Mouse (Mus musculus): ENCODE results near the gene Dzip1. TPM values are rescaled to one million over a fixed set of nuclear protein-coding genes. Genes with fewer than 3 reads are reported as not detected.

Dzip1 gene
- polyA plus RNA-seq, 1 experiment from 2014 or later: 7.3 TPM

GRCm38 (mm10) chr14:118944702-118945101 is 19.4 kb upstream of the Dzip1 start:
- WGBS: 71% methylated on average over 2 of the region's 2 CpGs
- H3K9ac ChIP-seq (ENCODE audit: low read length): no peak overlapping the region
- no peak overlapping the region for H3K27ac ChIP-seq (replicated peaks in 1 of 2; ENCODE audit: control insufficient read depth in 1 of 2, insufficient read depth in 1 of 2, low read depth in 2 of 2, low read length in 2 of 2)

GRCm38 (mm10) chr14:118942076-118942475 is 16.8 kb upstream of the Dzip1 start:
- peak overlapping the region; percentile 0 to 24; a peak in 1 of 4 replicates for H3K27ac ChIP-seq (replicated peaks in 1 of 2; ENCODE audit: control insufficient read depth in 1 of 2, insufficient read depth in 1 of 2, low read depth in 2 of 2, low read length in 2 of 2)
- WGBS: 41% methylated on average over 12 of the region's 12 CpGs
- H3K4me1 ChIP-seq (ENCODE audit: control insufficient read depth in 2 of 2, insufficient read depth in 2 of 2, low read length in 2 of 2): peaks cover 7 to 30% of the 10 kb centered on the region in 2 experiments
- H3K27me3 ChIP-seq (ENCODE audit: control insufficient read depth, insufficient read depth, low read length): no peaks in the 10 kb centered on the region
- H3K36me3 ChIP-seq (ENCODE audit: control insufficient read depth, insufficient read depth, low read length): 0 out of 2 replicates have a peak, but pooled peaks cover 3% of the 10 kb centered on the region
- no peak for ATAC-seq (ENCODE audit: insufficient number of reproducible peaks, insufficient read depth, low FRiP score, low read depth)
- no peak overlapping the region for H3K4me3 ChIP-seq (ENCODE audit: control insufficient read depth in 1 of 2, insufficient read depth in 1 of 2, low read depth in 1 of 2, low read length in 2 of 2)
- no peaks in the 10 kb centered on the region for H3K9me3 ChIP-seq (ENCODE audit: control insufficient read depth, low read length)
- H3K4me2 ChIP-seq (ENCODE audit: low read length): no peak overlapping the region
- no peak overlapping the region for H3K9ac ChIP-seq (ENCODE audit: low read length)

More at GRCm38 (mm10) chr14:118944702-118945101, 19.4 kb upstream of the Dzip1 start:
- peaks cover 7 to 19% of the 10 kb centered on the region in 2 experiments; a peak in 2 of 4 replicates for H3K4me1 ChIP-seq (ENCODE audit: control insufficient read depth in 2 of 2, insufficient read depth in 2 of 2, low read length in 2 of 2)
- no peaks in the 10 kb centered on the region for H3K27me3 ChIP-seq (ENCODE audit: control insufficient read depth, insufficient read depth, low read length)
- H3K4me3 ChIP-seq (ENCODE audit: control insufficient read depth in 1 of 2, insufficient read depth in 1 of 2, low read depth in 1 of 2, low read length in 2 of 2): no peak overlapping the region
- no peak overlapping the region for H3K4me2 ChIP-seq (ENCODE audit: low read length)
- H3K36me3 ChIP-seq (ENCODE audit: control insufficient read depth, insufficient read depth, low read length): 0 out of 2 replicates have a peak, but pooled peaks cover 3% of the 10 kb centered on the region
- no peaks in the 10 kb centered on the region for H3K9me3 ChIP-seq (ENCODE audit: control insufficient read depth, low read length)
- no peak for ATAC-seq (ENCODE audit: insufficient number of reproducible peaks, insufficient read depth, low FRiP score, low read depth)

DNA sequence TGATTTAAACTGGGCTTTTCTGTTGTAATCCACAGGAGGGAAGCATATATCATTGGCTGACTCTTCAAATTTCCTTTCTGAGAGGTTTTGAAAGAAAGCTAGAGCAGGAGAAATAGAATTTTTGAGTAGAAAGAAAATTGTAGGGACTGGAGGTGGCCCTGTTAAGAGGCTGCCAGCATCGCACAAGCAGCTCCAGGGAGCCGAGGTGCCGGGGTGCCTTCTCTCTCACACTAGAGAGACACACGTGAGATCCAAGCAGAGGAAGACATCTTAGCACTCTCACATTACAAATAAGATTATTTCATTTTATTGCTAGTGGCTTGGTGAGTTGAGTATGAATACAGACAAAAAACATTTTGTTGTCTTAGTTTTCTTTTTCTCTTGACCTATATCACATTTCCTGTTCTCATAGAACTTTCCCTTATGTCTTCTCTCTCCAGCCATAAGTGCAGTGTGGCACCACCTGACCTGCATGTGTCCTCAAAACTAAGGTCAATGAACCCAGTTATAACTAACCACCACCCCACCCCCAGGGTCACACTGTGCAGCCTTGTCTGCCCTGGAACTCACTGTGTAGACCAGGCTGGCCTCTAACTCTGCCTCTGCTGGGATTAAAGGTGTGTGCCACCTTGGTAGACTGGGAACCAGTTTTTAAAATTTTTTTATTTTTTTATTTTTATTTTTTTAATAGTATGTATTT is 15.7 kb upstream of the Dzip1 start:
- Histone ChIP-seq H3K4me1 (ENCODE audit: control insufficient read depth in 2 of 2, insufficient read depth in 2 of 2, low read length in 2 of 2) (peaks cover 9 to 30% of the 10 kb centered on the region in 2 experiments), H3K9me3 (ENCODE audit: control insufficient read depth, low read length) (no peaks in the 10 kb centered on the region), H3K27ac (replicated peaks in 1 of 2; ENCODE audit: control insufficient read depth in 1 of 2, insufficient read depth in 1 of 2, low read depth in 2 of 2, low read length in 2 of 2) (no peak overlapping the region), H3K4me3 (ENCODE audit: control insufficient read depth in 1 of 2, insufficient read depth in 1 of 2, low read depth in 1 of 2, low read length in 2 of 2) (no peak overlapping the region), H3K4me2 (ENCODE audit: low read length) (no peak overlapping the region), H3K9ac (ENCODE audit: low read length) (no peak overlapping the region), H3K27me3 (ENCODE audit: control insufficient read depth, insufficient read depth, low read length) (no peaks in the 10 kb centered on the region), H3K36me3 (ENCODE audit: control insufficient read depth, insufficient read depth, low read length) (0 out of 2 replicates have a peak, but pooled peaks cover 3% of the 10 kb centered on the region)
- WGBS: 72% methylated on average over 4 of the region's 4 CpGs
- ATAC-seq (ENCODE audit: insufficient number of reproducible peaks, insufficient read depth, low FRiP score, low read depth): no peak

GRCm38 (mm10) chr14:118938551-118938950 is 13.3 kb upstream of the Dzip1 start:
- ATAC-seq (ENCODE audit: insufficient number of reproducible peaks, insufficient read depth, low FRiP score, low read depth): no peak
- Histone ChIP-seq H3K4me1 (ENCODE audit: control insufficient read depth in 2 of 2, insufficient read depth in 2 of 2, low read length in 2 of 2) (peaks cover 7 to 30% of the 10 kb centered on the region in 2 experiments), H3K36me3 (ENCODE audit: control insufficient read depth, insufficient read depth, low read length) (0 out of 2 replicates have a peak, but pooled peaks cover 3% of the 10 kb centered on the region), H3K27me3 (ENCODE audit: control insufficient read depth, insufficient read depth, low read length) (no peaks in the 10 kb centered on the region), H3K4me3 (ENCODE audit: control insufficient read depth in 1 of 2, insufficient read depth in 1 of 2, low read depth in 1 of 2, low read length in 2 of 2) (peak overlapping the region; percentile 77 to 88), H3K9ac (ENCODE audit: low read length) (peak overlapping the region; percentile 99), H3K9me3 (ENCODE audit: control insufficient read depth, low read length) (no peaks in the 10 kb centered on the region), H3K4me2 (ENCODE audit: low read length) (peak overlapping the region; percentile 77), H3K27ac (replicated peaks in 1 of 2; ENCODE audit: control insufficient read depth in 1 of 2, insufficient read depth in 1 of 2, low read depth in 2 of 2, low read length in 2 of 2) (peak overlapping the region; percentile 73 to 95)
- WGBS: 1% methylated on average over 7 of the region's 7 CpGs

DNA sequence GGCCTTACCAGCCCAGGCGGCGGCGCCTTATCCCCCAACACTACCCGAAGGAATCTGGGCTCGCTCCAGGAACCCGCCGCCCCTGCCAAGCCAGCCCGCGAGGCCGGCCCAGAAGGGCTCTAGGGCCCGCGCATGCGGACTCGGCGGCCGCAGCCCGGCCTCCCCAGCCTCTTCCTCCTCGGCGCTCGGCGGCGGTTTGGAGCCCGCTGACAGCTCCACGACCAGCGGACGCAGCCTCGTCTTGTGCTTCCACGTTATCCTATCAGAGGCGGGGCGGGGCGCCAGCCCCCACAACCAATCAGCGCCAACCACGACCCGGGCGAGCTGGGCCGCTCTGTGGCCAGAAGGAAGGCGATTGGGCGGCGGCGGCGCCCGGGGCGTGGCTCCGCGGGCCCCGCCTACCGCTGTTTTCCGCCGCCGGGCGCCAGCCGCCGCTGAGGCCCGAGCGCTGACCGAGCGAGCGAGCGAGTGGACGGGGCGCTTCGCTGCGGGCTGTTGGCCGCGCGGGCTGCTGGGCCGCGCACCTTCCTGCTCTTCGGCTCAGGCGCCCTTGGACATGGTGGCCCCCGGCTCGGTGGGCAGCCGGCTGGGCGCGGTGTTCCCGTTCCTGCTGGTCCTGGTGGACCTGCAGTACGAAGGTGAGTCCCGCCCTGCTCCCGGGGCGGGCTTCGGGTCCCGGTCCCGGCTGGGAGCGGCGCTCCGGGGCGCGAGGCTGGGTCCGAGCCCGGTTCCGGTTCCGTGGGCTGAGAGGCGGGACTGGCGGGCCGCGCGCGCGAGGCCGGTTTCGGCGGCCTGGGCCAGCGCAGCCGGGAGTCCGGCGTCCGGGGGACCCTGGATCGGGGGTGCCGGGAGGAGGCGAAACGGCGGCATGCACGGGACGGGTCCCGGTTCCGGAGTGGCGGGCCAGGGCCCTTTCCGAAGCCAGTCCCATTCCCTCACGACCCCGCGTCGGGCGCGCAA is 12.6 kb upstream of the Dzip1 start, which contains the start of gene Dnajc3:
Gene Dnajc3, plus strand, starts transcription at position 444 of the 960 bp plus-strand sequence.
- peak; percentile 99 for ATAC-seq (ENCODE audit: insufficient number of reproducible peaks, insufficient read depth, low FRiP score, low read depth)
- under 1% methylated on average over 113 of the region's 124 CpGs for WGBS
- peak within 1 kb of the TSS; percentile 77 to 88 for H3K4me3 ChIP-seq (ENCODE audit: control insufficient read depth in 1 of 2, insufficient read depth in 1 of 2, low read depth in 1 of 2, low read length in 2 of 2)
- H3K4me1 ChIP-seq (ENCODE audit: control insufficient read depth in 2 of 2, insufficient read depth in 2 of 2, low read length in 2 of 2): peaks cover 7 to 30% of the 10 kb centered on the region in 2 experiments
- H3K27ac ChIP-seq (replicated peaks in 1 of 2; ENCODE audit: control insufficient read depth in 1 of 2, insufficient read depth in 1 of 2, low read depth in 2 of 2, low read length in 2 of 2): peak within 1 kb of the TSS; percentile 82 to 95
- no peaks in the 10 kb centered on the region for H3K27me3 ChIP-seq (ENCODE audit: control insufficient read depth, insufficient read depth, low read length)
- peak within 1 kb of the TSS; percentile 99 for H3K9ac ChIP-seq (ENCODE audit: low read length)
- no peaks in the 10 kb centered on the region for H3K9me3 ChIP-seq (ENCODE audit: control insufficient read depth, low read length)
- peak within 1 kb of the TSS; percentile 80 for H3K4me2 ChIP-seq (ENCODE audit: low read length)
- H3K36me3 ChIP-seq (ENCODE audit: control insufficient read depth, insufficient read depth, low read length): 0 out of 2 replicates have a peak, but pooled peaks cover 3% of the 10 kb centered on the region

DNA sequence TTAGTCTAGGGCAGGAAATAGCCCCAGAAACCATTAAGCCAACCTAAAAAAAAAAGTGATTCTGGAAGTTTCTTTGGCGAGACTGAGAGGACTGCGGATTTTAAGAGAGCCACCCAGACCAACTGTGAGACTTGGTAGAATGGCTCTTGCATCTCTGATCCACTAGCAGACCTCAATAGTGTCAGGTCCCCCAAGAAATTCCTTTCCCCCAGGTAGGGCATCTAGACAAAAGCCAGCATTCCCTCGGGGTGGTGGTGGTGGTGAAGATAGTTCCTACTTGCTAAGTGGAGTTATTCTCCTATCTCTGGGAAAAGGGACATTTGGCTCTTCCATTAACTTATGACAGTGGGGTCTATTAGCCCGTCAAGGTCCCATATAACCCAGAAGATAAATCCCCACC is 11.7 kb upstream of the Dzip1 start:
- H3K9ac ChIP-seq (ENCODE audit: low read length): peak overlapping the region; percentile 69
- ATAC-seq (ENCODE audit: insufficient number of reproducible peaks, insufficient read depth, low FRiP score, low read depth): no peak
- 36% methylated on average over 4 of the region's 4 CpGs for WGBS
- H3K27ac ChIP-seq (replicated peaks in 1 of 2; ENCODE audit: control insufficient read depth in 1 of 2, insufficient read depth in 1 of 2, low read depth in 2 of 2, low read length in 2 of 2): peak overlapping the region; percentile 74 to 82; a peak in 3 of 4 replicates
- H3K9me3 ChIP-seq (ENCODE audit: control insufficient read depth, low read length): no peaks in the 10 kb centered on the region
- H3K27me3 ChIP-seq (ENCODE audit: control insufficient read depth, insufficient read depth, low read length): no peaks in the 10 kb centered on the region
- peak overlapping the region; percentile 80 for H3K4me2 ChIP-seq (ENCODE audit: low read length)
- H3K4me1 ChIP-seq (ENCODE audit: control insufficient read depth in 2 of 2, insufficient read depth in 2 of 2, low read length in 2 of 2): peaks cover 4 to 27% of the 10 kb centered on the region in 2 experiments
- H3K36me3 ChIP-seq (ENCODE audit: control insufficient read depth, insufficient read depth, low read length): 0 out of 2 replicates have a peak, but pooled peaks cover 3% of the 10 kb centered on the region
- H3K4me3 ChIP-seq (ENCODE audit: control insufficient read depth in 1 of 2, insufficient read depth in 1 of 2, low read depth in 1 of 2, low read length in 2 of 2): peak overlapping the region; percentile 54 to 88

DNA sequence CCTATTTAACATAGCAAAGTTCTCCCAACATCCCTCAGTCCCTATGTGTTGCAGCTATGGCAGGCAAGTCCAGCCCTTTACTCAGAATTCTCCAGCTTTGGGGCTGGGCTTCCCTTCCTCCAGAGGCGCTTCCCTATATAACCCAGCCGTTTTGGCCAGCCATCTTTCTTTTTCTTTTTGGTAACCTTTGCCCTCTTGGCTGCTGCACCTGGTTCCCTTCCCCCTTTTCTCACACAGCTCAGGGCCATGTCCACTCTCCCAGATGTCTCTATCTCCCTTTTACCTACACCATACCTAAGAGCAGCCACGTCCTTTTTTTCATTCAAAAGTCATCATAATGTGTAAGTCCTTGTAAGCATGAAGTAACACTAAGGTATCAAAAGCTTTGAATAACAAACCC is 11.0 kb upstream of the Dzip1 start:
- Histone ChIP-seq H3K36me3 (ENCODE audit: control insufficient read depth, insufficient read depth, low read length) (0 out of 2 replicates have a peak, but pooled peaks cover 3% of the 10 kb centered on the region), H3K4me2 (ENCODE audit: low read length) (no peak overlapping the region), H3K4me1 (ENCODE audit: control insufficient read depth in 2 of 2, insufficient read depth in 2 of 2, low read length in 2 of 2) (peaks cover 2 to 23% of the 10 kb centered on the region in 2 experiments), H3K27me3 (ENCODE audit: control insufficient read depth, insufficient read depth, low read length) (no peaks in the 10 kb centered on the region), H3K9me3 (ENCODE audit: control insufficient read depth, low read length) (no peaks in the 10 kb centered on the region), H3K4me3 (ENCODE audit: control insufficient read depth in 1 of 2, insufficient read depth in 1 of 2, low read depth in 1 of 2, low read length in 2 of 2) (no peak overlapping the region), H3K27ac (replicated peaks in 1 of 2; ENCODE audit: control insufficient read depth in 1 of 2, insufficient read depth in 1 of 2, low read depth in 2 of 2, low read length in 2 of 2) (no peak overlapping the region), H3K9ac (ENCODE audit: low read length) (no peak overlapping the region)
- 74% methylated on average over 3 of the region's 3 CpGs for WGBS
- no peak for ATAC-seq (ENCODE audit: insufficient number of reproducible peaks, insufficient read depth, low FRiP score, low read depth)
